In the genomic region with DNA sequence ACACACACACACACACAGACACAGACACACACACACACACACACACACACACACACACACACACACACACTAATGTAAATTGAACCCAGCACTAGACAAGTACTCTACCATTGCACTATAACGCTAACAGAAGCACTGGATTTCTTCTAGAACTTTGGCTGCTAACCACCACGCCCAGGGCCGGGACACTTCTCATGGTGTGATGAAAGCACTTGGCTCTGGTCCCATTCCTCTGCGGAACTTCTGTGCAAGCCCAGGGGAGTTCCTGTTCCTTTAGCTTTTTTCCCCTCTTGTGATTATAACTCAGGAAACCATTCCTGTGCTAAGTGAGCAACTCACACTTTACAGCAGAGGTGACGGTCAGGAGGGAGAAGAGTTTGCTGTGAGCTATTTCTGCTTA, we compare ENCODE assay signal across 12 mouse cellular contexts. TPM values are rescaled to one million over a fixed set of nuclear protein-coding genes. Genes with fewer than 3 reads are reported as not detected.
DNase-seq lines count a peak whose midpoint lies in the region; ATAC-seq and TF ChIP-seq lines count a peak whose summit lies in the region.
"Had no signal": no experiment of that assay in that cellular context is flagged by ENCODE, and none has a peak within 500 bp of the region (broad histone marks: within the 10 kb centered on the region; RNA-seq: fewer than 3 reads in every experiment).

No protein-coding gene starts in this region.

- TF ChIP-seq CTCF in lung, postnatal 0 days (IDR thresholded peaks at IDR 0.05), result no peak

- no peak overlapping the region for H3K9ac ChIP-seq in lung, postnatal 0 days (replicated peaks; ENCODE audit: low read depth)
- H3K9ac ChIP-seq: embryonic facial prominence, embryonic 15.5 days; liver, embryonic 15.5 days had no signal

- ATAC-seq in lung, postnatal 0 days, result peak; percentile 53; the same call in 1 of the 2 replicates

- intact Hi-C loops in heart, postnatal 10 days (cut with DNase I), result no loop called here

- no peaks in the 10 kb centered on the region for H3K4me1 ChIP-seq in lung, postnatal 0 days (ENCODE audit: insufficient read depth, low read depth, low read length)
- H3K4me1 ChIP-seq: embryonic facial prominence, embryonic 15.5 days; liver, embryonic 15.5 days had no signal

- no peaks in the 10 kb centered on the region for H3K27me3 ChIP-seq in lung, postnatal 0 days (replicated peaks; ENCODE audit: insufficient read depth, low read length)
- H3K27me3 ChIP-seq: CH12.LX; embryonic facial prominence, embryonic 15.5 days; liver, embryonic 15.5 days had no signal

- peak; percentile 26 for DNase-seq in gastrocnemius, adult 18-20 months (ENCODE audit: low spot score)
- DNase-seq in gastrocnemius, postnatal 10 days, result no peak
- peak; percentile 59 for DNase-seq in NIH3T3 (ENCODE audit: low read depth)
- DNase-seq in heart, postnatal 10 days, result peak; percentile 59 to 61
- peak; percentile 77 for DNase-seq in lung, postnatal 0 days (ENCODE audit: low spot score)
- DNase-seq in thymus, postnatal 4 days, result no peak
- DNase-seq in layer of hippocampus, adult 18-20 months (ENCODE audit: low spot score in 2 of 2), result no peak
- no peak for DNase-seq in retina, embryonic 14.5 days (ENCODE audit: low spot score)
- DNase-seq: thymus, adult 2 months had no signal

- no peaks in the 10 kb centered on the region for H3K36me3 ChIP-seq in lung, postnatal 0 days (ENCODE audit: insufficient read depth, low read length)
- H3K36me3 ChIP-seq: embryonic facial prominence, embryonic 15.5 days; liver, embryonic 15.5 days had no signal

- no peak overlapping the region for H3K4me2 ChIP-seq in lung, postnatal 0 days (replicated peaks; ENCODE audit: low read depth, low read length)
- H3K4me2 ChIP-seq: embryonic facial prominence, embryonic 15.5 days; liver, embryonic 15.5 days had no signal

- H3K9me3 ChIP-seq in lung, postnatal 0 days (ENCODE audit: low read length), result no peaks in the 10 kb centered on the region
- H3K9me3 ChIP-seq: embryonic facial prominence, embryonic 15.5 days; liver, embryonic 15.5 days had no signal

- WGBS in lung, postnatal 0 days, result 3% methylated on average over 5 of the region's 5 CpGs

- no peak for TF ChIP-seq EP300 in lung, postnatal 0 days (IDR thresholded peaks at IDR 0.05)

- H3K4me3 ChIP-seq in lung, postnatal 0 days (ENCODE audit: low read depth, low read length), result no peak overlapping the region
- H3K4me3 ChIP-seq: embryonic facial prominence, embryonic 15.5 days; liver, embryonic 15.5 days had no signal

- no peak overlapping the region for H3K27ac ChIP-seq in lung, postnatal 0 days (ENCODE audit: low read length)
- H3K27ac ChIP-seq: embryonic facial prominence, embryonic 15.5 days; liver, embryonic 15.5 days had no signal

RNA-seq across cellular contexts. Expression of a gene that starts 9.3 kb away (rescaled TPM):
- 1 to 10 TPM in 1 of 2 experiments, under 1 TPM in 1; 0.36 to 1.2 TPM for total RNA-seq in gastrocnemius, adult 18-20 months (2021)
- 1 to 10 TPM; 2.0 to 2.6 TPM for total RNA-seq in gastrocnemius, postnatal 10 days (2021)
- total RNA-seq in heart, postnatal 10 days (2021), result under 1 TPM in 1 of 2 experiments, not detected in 1; 0.77 TPM
- 5.6 and 6.5 TPM in 2 replicates for polyA plus RNA-seq in lung, postnatal 0 days (2015; fragmentation: Nextera tagmentation; extraction: Ambion mirVana)
- total RNA-seq in layer of hippocampus, adult 18-20 months (2021), result 1 to 10 TPM; 1.3 to 1.8 TPM

Comparison
In these comparisons a context has a peak if more than half of its experiments do, and no peak if none do; other contexts are left out.
1. DNase-seq: peak in gastrocnemius, adult 18-20 months (single experiment), NIH3T3 (single experiment), heart, postnatal 10 days (2 of 2) and lung, postnatal 0 days (single experiment); none in gastrocnemius, postnatal 10 days (single experiment), thymus, postnatal 4 days (single experiment), layer of hippocampus, adult 18-20 months (0 of 2) and retina, embryonic 14.5 days (single experiment).